Mouse (Mus musculus) mouse trophoblast stem cell (cell line): Measurements from ENCODE around the gene Col5a3.
"Not testable (repeated sequence)": the region's sequence is repeated elsewhere in the genome, so short reads cannot be mapped to it uniquely, and the experiment has no call there.

Experiments used
- in situ Hi-C, 2 experiments: fragments of 300-500 bp; cut with MseI, MboI; formaldehyde crosslinking; loops; 2 replicates in 1 of 2; 3 replicates in 1 of 2; pipeline ENCODE4 v1.15.1; 2025

Col5a3 gene

GRCm38 (mm10) chr9:20814521-20815272 is at the start of gene Col5a3:
Gene Col5a3, minus strand, starts transcription at chr9:20815067.
- in situ Hi-C loops, result no loop called here

- in situ Hi-C loops, result no loop called here
Measured at GRCm38 (mm10) chr9:20862225-20862624, 47.4 kb upstream of the Col5a3 start.

GRCm38 (mm10) chr9:20861821-20862220 is 47.0 kb upstream of the Col5a3 start:
- in situ Hi-C loops, result no loop called here

- in situ Hi-C loops, result no loop called here
Measured at GRCm38 (mm10) chr9:20859926-20860325, 45.1 kb upstream of the Col5a3 start.

GRCm38 (mm10) chr9:20857131-20857530 is 42.3 kb upstream of the Col5a3 start:
- in situ Hi-C loops, result no loop called here

- in situ Hi-C loops, result no loop called here
Measured at GRCm38 (mm10) chr9:20850179-20850578, 35.3 kb upstream of the Col5a3 start.

- in situ Hi-C loops, result no loop called here
Measured at GRCm38 (mm10) chr9:20842670-20843069, 27.8 kb upstream of the Col5a3 start.

GRCm38 (mm10) chr9:20842211-20842610 is 27.3 kb upstream of the Col5a3 start:
- in situ Hi-C loops, result no loop called here

GRCm38 (mm10) chr9:20838931-20839330 is 24.1 kb upstream of the Col5a3 start:
- in situ Hi-C loops, result no loop called here

- in situ Hi-C loops, result no loop called here
Measured at GRCm38 (mm10) chr9:20837184-20837947, 22.5 kb upstream of the Col5a3 start.

- in situ Hi-C loops, result not testable (repeated sequence)
Measured at GRCm38 (mm10) chr9:20835431-20835954, 20.6 kb upstream of the Col5a3 start.

- in situ Hi-C loops, result loop anchor here in 1 of 2 experiments (5.0 kb wide), 1 partner anchor 93 kb away; no protein-coding TSS in a partner anchor
Measured at GRCm38 (mm10) chr9:20834881-20835280, 20.0 kb upstream of the Col5a3 start.

- in situ Hi-C loops, result loop anchor here in 1 of 2 experiments (5.0 kb wide), 1 partner anchor 89 kb away; no protein-coding TSS in a partner anchor
Measured at GRCm38 (mm10) chr9:20830901-20831643, 16.2 kb upstream of the Col5a3 start.

- in situ Hi-C loops, result no loop called here
Measured at GRCm38 (mm10) chr9:20828127-20828526, 13.3 kb upstream of the Col5a3 start.

GRCm38 (mm10) chr9:20825781-20826180 is 10.9 kb upstream of the Col5a3 start:
- in situ Hi-C loops, result no loop called here

GRCm38 (mm10) chr9:20822821-20823220 is 8.0 kb upstream of the Col5a3 start:
- in situ Hi-C loops, result no loop called here

- in situ Hi-C loops, result no loop called here
Measured at GRCm38 (mm10) chr9:20820001-20820400, 5.1 kb upstream of the Col5a3 start.

- in situ Hi-C loops, result no loop called here
Measured at GRCm38 (mm10) chr9:20818236-20818635, 3.4 kb upstream of the Col5a3 start, which contains the start of gene Rdh8. Gene Rdh8, plus strand, starts transcription at chr9:20818503.

GRCm38 (mm10) chr9:20812537-20813271 is 2.2 kb downstream of the Col5a3 start:
- in situ Hi-C loops, result no loop called here

- in situ Hi-C loops, result no loop called here
Measured at GRCm38 (mm10) chr9:20810773-20811172, 4.1 kb downstream of the Col5a3 start.

- in situ Hi-C loops, result no loop called here
Measured at GRCm38 (mm10) chr9:20810271-20810670, 4.6 kb downstream of the Col5a3 start.
